Mouse (Mus musculus): ENCODE results near the gene Thrb. TPM values are rescaled to one million over a fixed set of nuclear protein-coding genes. Genes with fewer than 3 reads are reported as not detected.

Gene Thrb
- polyA plus RNA-seq, 1 experiment from 2014 or later: 6.4 TPM

DNA sequence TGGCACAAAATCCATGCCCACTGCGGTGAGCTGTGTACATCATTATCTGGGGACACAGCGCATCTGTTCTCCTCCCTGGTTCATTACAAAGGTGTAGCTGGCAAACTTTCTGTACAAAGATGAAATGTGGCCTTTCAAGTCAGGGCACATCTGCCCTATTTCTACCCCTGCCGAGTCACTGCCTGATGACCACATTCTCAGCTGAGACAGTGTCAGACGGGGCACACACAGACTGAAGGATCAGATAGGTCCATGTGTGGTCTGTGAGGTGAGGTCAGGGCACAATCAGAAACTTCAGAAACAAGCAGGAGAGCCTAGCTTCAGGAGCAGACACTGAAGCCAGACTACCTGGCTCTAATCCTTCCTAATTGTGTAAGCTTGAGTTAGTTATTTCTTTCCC lies 360.1 kb downstream of the Thrb start:
- no peaks in the 10 kb centered on the region for H3K36me3 ChIP-seq (replicated peaks; ENCODE audit: insufficient read depth, low read length)
- WGBS (ENCODE audit: insufficient replicate concordance): 71% methylated on average over 4 of the region's 4 CpGs
- H3K4me3 ChIP-seq (ENCODE audit: low read depth, low read length): no peak overlapping the region
- DNase-seq (no peak), ATAC-seq (no peak)
- no peaks in the 10 kb centered on the region for H3K27me3 ChIP-seq (ENCODE audit: insufficient read depth, low read length)
- no peak overlapping the region for H3K27ac ChIP-seq (ENCODE audit: low read depth)
- H3K9me3 ChIP-seq (ENCODE audit: low read length): no peaks in the 10 kb centered on the region
- no peak overlapping the region for H3K4me2 ChIP-seq (ENCODE audit: low read depth, low read length)
- no peak overlapping the region for H3K9ac ChIP-seq (replicated peaks)
- no peaks in the 10 kb centered on the region for H3K4me1 ChIP-seq (ENCODE audit: insufficient read depth)
- TF ChIP-seq EP300 (IDR thresholded peaks at IDR 0.05; ENCODE audit: low read depth) (no peak), CTCF (IDR thresholded peaks at IDR 0.05; ENCODE audit: low read depth) (no peak)

DNA sequence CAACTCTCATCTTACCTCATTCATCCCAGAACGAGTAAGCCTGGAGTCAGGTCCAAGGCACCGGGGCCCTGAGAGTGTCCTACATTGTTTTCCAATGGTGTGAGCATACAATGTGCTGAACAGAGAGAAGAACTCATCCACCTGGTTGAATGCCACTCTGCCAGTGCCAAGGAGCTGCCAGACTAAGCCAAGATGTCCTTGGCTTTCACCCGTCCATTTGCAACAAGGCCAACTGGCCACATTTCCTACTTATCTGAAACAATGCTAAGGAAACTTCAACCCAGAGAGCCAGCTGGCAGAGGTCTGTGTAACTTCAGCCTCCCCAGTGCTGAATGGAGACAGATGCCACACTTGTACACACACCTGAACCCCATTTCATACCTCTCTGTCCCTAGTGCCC lies 360.6 kb downstream of the Thrb start:
- no peak overlapping the region for H3K9ac ChIP-seq (replicated peaks)
- H3K27ac ChIP-seq (ENCODE audit: low read depth): no peak overlapping the region
- no peaks in the 10 kb centered on the region for H3K9me3 ChIP-seq (ENCODE audit: low read length)
- ATAC-seq (no peak), DNase-seq (no peak)
- no peaks in the 10 kb centered on the region for H3K4me1 ChIP-seq (ENCODE audit: insufficient read depth)
- WGBS (ENCODE audit: insufficient replicate concordance): 70% methylated on average over 3 of the region's 3 CpGs
- H3K36me3 ChIP-seq (replicated peaks; ENCODE audit: insufficient read depth, low read length): no peaks in the 10 kb centered on the region
- TF ChIP-seq EP300 (IDR thresholded peaks at IDR 0.05; ENCODE audit: low read depth): no peak
- no peak for TF ChIP-seq CTCF (IDR thresholded peaks at IDR 0.05; ENCODE audit: low read depth)
- H3K4me2 ChIP-seq (ENCODE audit: low read depth, low read length): no peak overlapping the region
- no peaks in the 10 kb centered on the region for H3K27me3 ChIP-seq (ENCODE audit: insufficient read depth, low read length)
- no peak overlapping the region for H3K4me3 ChIP-seq (ENCODE audit: low read depth, low read length)

DNA sequence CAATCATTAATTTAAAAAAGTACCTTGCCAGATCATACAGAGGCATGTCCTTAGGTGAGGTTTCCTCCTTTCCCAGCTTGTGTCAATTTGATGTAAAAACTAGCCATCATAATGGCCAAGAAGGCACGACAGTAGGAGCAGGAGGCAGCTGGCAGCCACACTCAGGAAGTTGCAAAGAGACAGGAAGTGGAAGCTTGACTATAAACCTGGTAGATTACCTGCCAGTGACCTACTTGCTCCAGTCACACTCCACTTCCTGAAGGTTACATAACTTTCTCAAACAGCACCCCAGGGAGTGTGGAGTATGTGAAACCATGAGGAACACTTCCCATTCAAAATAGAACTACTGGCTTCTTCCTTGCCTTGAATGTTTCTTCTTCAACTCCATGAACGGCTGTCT lies 361.7 kb downstream of the Thrb start:
- no peak overlapping the region for H3K9ac ChIP-seq (replicated peaks)
- DNase-seq (no peak), ATAC-seq (no peak)
- H3K4me1 ChIP-seq (ENCODE audit: insufficient read depth): no peaks in the 10 kb centered on the region
- no peak overlapping the region for H3K27ac ChIP-seq (ENCODE audit: low read depth)
- H3K4me3 ChIP-seq (ENCODE audit: low read depth, low read length): no peak overlapping the region
- 31% methylated on average over 2 of the region's 2 CpGs for WGBS (ENCODE audit: insufficient replicate concordance)
- H3K4me2 ChIP-seq (ENCODE audit: low read depth, low read length): no peak overlapping the region
- H3K36me3 ChIP-seq (replicated peaks; ENCODE audit: insufficient read depth, low read length): no peaks in the 10 kb centered on the region
- TF ChIP-seq CTCF (IDR thresholded peaks at IDR 0.05; ENCODE audit: low read depth) (no peak), EP300 (IDR thresholded peaks at IDR 0.05; ENCODE audit: low read depth) (no peak)
- H3K9me3 ChIP-seq (ENCODE audit: low read length): no peaks in the 10 kb centered on the region
- no peaks in the 10 kb centered on the region for H3K27me3 ChIP-seq (ENCODE audit: insufficient read depth, low read length)

DNA sequence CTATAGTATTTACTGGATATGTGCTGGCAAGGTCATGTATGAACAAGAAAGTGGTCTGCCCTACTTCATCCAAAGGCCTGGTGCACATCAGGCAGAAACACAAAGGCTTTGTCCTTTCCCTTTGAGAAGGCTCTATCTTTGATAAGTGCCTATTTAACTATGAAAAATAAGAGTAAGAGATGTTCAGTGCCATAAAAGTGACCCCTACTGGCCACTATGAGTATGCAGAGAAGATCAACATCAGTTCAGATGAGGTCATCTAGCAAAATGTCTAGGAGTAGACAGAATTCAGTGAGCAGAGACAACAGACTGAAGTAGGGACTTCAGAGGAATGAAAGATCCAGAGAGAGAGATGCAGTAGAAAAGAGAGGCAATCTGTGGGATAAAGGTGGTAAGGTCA lies 362.3 kb downstream of the Thrb start:
- no peak for ATAC-seq
- Histone ChIP-seq H3K27ac (ENCODE audit: low read depth) (no peak overlapping the region), H3K9ac (replicated peaks) (no peak overlapping the region), H3K4me1 (ENCODE audit: insufficient read depth) (no peaks in the 10 kb centered on the region), H3K36me3 (replicated peaks; ENCODE audit: insufficient read depth, low read length) (no peaks in the 10 kb centered on the region), H3K4me2 (ENCODE audit: low read depth, low read length) (no peak overlapping the region), H3K9me3 (ENCODE audit: low read length) (no peaks in the 10 kb centered on the region), H3K4me3 (ENCODE audit: low read depth, low read length) (no peak overlapping the region), H3K27me3 (ENCODE audit: insufficient read depth, low read length) (no peaks in the 10 kb centered on the region)
- no peak for DNase-seq
- peak; percentile 45 for TF ChIP-seq CTCF (IDR thresholded peaks at IDR 0.05; ENCODE audit: low read depth)
- TF ChIP-seq EP300 (IDR thresholded peaks at IDR 0.05; ENCODE audit: low read depth): no peak

DNA sequence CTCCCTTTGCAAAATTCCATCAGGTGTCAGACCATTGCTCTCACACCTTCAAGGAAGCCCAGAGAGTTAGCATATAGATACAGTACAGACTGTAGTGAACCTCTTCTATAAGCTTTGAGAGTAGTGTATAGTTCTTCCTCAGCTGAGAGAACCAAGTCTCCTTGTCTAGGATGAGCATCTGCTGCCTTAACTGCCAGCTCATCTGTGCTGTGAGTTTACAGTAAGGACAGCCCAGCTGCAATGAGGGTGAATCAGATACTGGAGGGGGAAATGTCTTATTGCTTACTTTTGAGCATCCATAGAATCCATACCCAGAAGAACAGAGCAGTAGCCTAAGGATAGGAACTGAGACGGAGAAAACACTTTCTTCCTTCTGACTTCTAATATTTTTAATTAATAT lies 367.8 kb downstream of the Thrb start:
- Histone ChIP-seq H3K4me1 (ENCODE audit: insufficient read depth) (no peaks in the 10 kb centered on the region), H3K27me3 (ENCODE audit: insufficient read depth, low read length) (no peaks in the 10 kb centered on the region), H3K27ac (ENCODE audit: low read depth) (no peak overlapping the region), H3K4me2 (ENCODE audit: low read depth, low read length) (no peak overlapping the region), H3K9me3 (ENCODE audit: low read length) (no peaks in the 10 kb centered on the region), H3K36me3 (replicated peaks; ENCODE audit: insufficient read depth, low read length) (0 out of 2 replicates have a peak, but pooled peaks cover 2% of the 10 kb centered on the region), H3K4me3 (ENCODE audit: low read depth, low read length) (no peak overlapping the region), H3K9ac (replicated peaks) (no peak overlapping the region)
- DNase-seq (no peak), ATAC-seq (no peak)
- 71% methylated on average over 1 of the region's 1 CpGs for WGBS (ENCODE audit: insufficient replicate concordance)
- TF ChIP-seq EP300 (IDR thresholded peaks at IDR 0.05; ENCODE audit: low read depth): no peak
- TF ChIP-seq CTCF (IDR thresholded peaks at IDR 0.05; ENCODE audit: low read depth): no peak

DNA sequence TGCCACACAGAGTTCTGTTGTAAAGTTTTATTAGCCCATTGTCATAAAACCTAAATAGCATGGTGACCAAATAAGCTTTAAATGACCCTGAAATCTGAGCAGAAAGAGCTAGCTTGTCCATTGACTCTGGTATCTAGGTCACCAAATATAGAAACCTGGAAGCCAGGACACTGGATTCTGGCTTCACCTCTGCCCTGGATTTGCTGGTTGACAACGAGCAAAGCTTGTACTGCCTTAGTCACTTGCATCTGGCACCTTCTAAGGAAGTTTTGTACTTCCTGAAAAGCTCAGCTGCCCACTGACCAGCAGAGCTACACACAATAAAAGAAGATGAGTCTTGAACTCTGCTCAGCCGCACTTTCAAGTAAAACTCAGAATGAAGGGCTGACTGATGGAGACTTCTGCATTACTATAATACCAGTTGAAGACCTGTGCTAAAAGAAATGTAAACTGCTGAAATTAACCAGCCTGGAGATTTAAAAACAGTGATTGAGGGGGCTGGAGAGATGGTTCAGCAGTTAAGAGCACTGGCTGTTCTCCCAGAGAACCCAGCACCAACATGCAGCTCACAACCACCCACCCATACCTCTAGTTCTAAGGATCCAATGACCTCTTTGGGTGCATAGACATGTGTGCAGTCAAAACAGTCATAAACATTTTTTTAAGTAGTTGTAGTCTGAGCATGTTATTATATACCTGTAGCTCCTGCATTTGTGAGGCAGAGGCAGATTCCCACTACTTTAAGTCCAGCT lies 369.3 kb downstream of the Thrb start:
- H3K36me3 ChIP-seq (replicated peaks; ENCODE audit: insufficient read depth, low read length): 0 out of 2 replicates have a peak, but pooled peaks cover 2% of the 10 kb centered on the region

More for the DNA sequence above, 369.3 kb downstream of the Thrb start:
- no peak for ATAC-seq
- TF ChIP-seq CTCF (IDR thresholded peaks at IDR 0.05; ENCODE audit: low read depth) (no peak), EP300 (IDR thresholded peaks at IDR 0.05; ENCODE audit: low read depth) (no peak)
- DNase-seq: no peak
- no peaks in the 10 kb centered on the region for H3K9me3 ChIP-seq (ENCODE audit: low read length)
- no peaks in the 10 kb centered on the region for H3K4me1 ChIP-seq (ENCODE audit: insufficient read depth)
- no peak overlapping the region for H3K4me3 ChIP-seq (ENCODE audit: low read depth, low read length)
- no peak overlapping the region for H3K4me2 ChIP-seq (ENCODE audit: low read depth, low read length)
- no peaks in the 10 kb centered on the region for H3K27me3 ChIP-seq (ENCODE audit: insufficient read depth, low read length)
- H3K27ac ChIP-seq (ENCODE audit: low read depth): no peak overlapping the region
- no peak overlapping the region for H3K9ac ChIP-seq (replicated peaks)
- WGBS (ENCODE audit: insufficient replicate concordance): 54% methylated on average over 2 of the region's 2 CpGs

Data from liver, postnatal 0 days (tissue).